Mouse (Mus musculus) stomach, postnatal 0 days (tissue): ENCODE results near the gene Bach2. TPM values are rescaled to one million over a fixed set of nuclear protein-coding genes. Genes with fewer than 3 reads are reported as not detected.

ENCODE experiments used
- ATAC-seq: fragments of 200-750 bp; cut with Nextera tagmentation; 2 replicates; pipeline ENCODE4 v1.8.0; 2017; ENCODE audit not compliant: low FRiP score, low TSS enrichment
- DNase-seq: peaks from one replicate; pipeline ENCODE4 v3.0.0-alpha.2; 2016; ENCODE audit warnings: low spot score
- H3K27ac ChIP-seq: fragments of 300-500 bp; sonication (generic); replicated peaks from 2 replicates; pipeline ENCODE4 v1.5.1; 2014; ENCODE audit warnings: mild to moderate bottlenecking, control low read depth
- H3K27me3 ChIP-seq: fragments of 300-500 bp; sonication (generic); 2 replicates; pipeline ENCODE4 v1.6.1; 2014; ENCODE audit warnings: low read length; ENCODE audit not compliant: control insufficient read depth, insufficient read depth
- H3K36me3 ChIP-seq: fragments of 300-500 bp; sonication (generic); 2 replicates; pipeline ENCODE4 v1.6.1; 2014; ENCODE audit warnings: low read length, mixed read lengths; ENCODE audit not compliant: control insufficient read depth, insufficient read depth
- H3K4me1 ChIP-seq: fragments of 300-500 bp; sonication (generic); replicated peaks from 2 replicates; pipeline ENCODE4 v1.6.1; 2014; ENCODE audit warnings: antibody characterized with exemption; ENCODE audit not compliant: control insufficient read depth, insufficient read depth
- H3K4me2 ChIP-seq: fragments of 300-500 bp; sonication (generic); replicated peaks from 2 replicates; pipeline ENCODE4 v1.6.1; 2014; ENCODE audit warnings: low read depth, mild to moderate bottlenecking, control low read depth, moderate library complexity
- H3K4me3 ChIP-seq: fragments of 300-500 bp; sonication (generic); 2 replicates; pipeline ENCODE4 v1.5.1; 2014; ENCODE audit warnings: low read depth, low read length, control low read depth
- H3K9ac ChIP-seq: fragments of 300-500 bp; sonication (generic); 2 replicates; pipeline ENCODE4 v1.6.1; 2014; ENCODE audit warnings: mild to moderate bottlenecking, low read length, control low read depth, mixed read lengths
- H3K9me3 ChIP-seq: fragments of 300-500 bp; sonication (generic); 2 replicates; pipeline ENCODE4 v1.6.1; 2016; ENCODE audit warnings: low read length; ENCODE audit not compliant: control insufficient read depth
- CTCF ChIP-seq: IDR thresholded peaks from 2 replicates; pipeline ENCODE4 v1.5.1; 2016; ENCODE audit warnings: antibody characterized with exemption, low read depth, mild to moderate bottlenecking, moderate library complexity
- EP300 ChIP-seq: optimal IDR thresholded peaks from 2 replicates; pipeline ENCODE3; 2016; ENCODE audit warnings: antibody characterized with exemption
- WGBS: fragments of 180-500 bp; shearing (Covaris S2); extraction: QIAGEN DNeasy Blood & Tissue Kit; methylation state at CpG from one replicate; pipeline ENCODE4 v1.1.7; 2014; 5-methylcytosine and 5-hydroxymethylcytosine counted together
- polyA plus RNA-seq: library from polyadenylated mRNA; unstranded; fragments of >200 nt; fragmentation: Nextera tagmentation; extraction: Ambion mirVana; gene quantifications from 2 replicates; pipeline ENCODE4 v1.2.1, GENCODE M21; 2015

Gene Bach2
- polyA plus RNA-seq, 1 experiment from 2014 or later, result 1.9 TPM

- Histone ChIP-seq H3K4me3 (peak overlapping the region; percentile 14), H3K4me2 (peak overlapping the region; percentile 56), H3K4me1 (no peaks in the 10 kb centered on the region), H3K27ac (peak overlapping the region; percentile 82), H3K9me3 (no peaks in the 10 kb centered on the region), H3K9ac (peak overlapping the region; percentile 54), H3K36me3 (no peaks in the 10 kb centered on the region), H3K27me3 (no peaks in the 10 kb centered on the region)
- no peak for DNase-seq
- TF ChIP-seq EP300, result no peak
- TF ChIP-seq CTCF, result no peak
- peak; percentile 8; the same call in 1 of the 2 replicates for ATAC-seq
- 7% methylated on average over 16 of the region's 16 CpGs for WGBS
These were observed 11.9 kb downstream of the Bach2 start for GRCm38 (mm10) chr4:32250333-32251004.

- DNase-seq (peak; percentile 43), ATAC-seq (peak; percentile 75)
- no peaks in the 10 kb centered on the region for H3K4me1 ChIP-seq
- no peaks in the 10 kb centered on the region for H3K27me3 ChIP-seq
- H3K36me3 ChIP-seq, result no peaks in the 10 kb centered on the region
- peak overlapping the region; percentile 82 for H3K27ac ChIP-seq
- H3K4me3 ChIP-seq, result peak overlapping the region; percentile 14
- no peak for TF ChIP-seq CTCF
- WGBS, result 12% methylated on average over 8 of the region's 8 CpGs
- H3K9ac ChIP-seq, result peak overlapping the region; percentile 54
- peak overlapping the region; percentile 56 for H3K4me2 ChIP-seq
- H3K9me3 ChIP-seq, result no peaks in the 10 kb centered on the region
These were observed 12.4 kb downstream of the Bach2 start for GRCm38 (mm10) chr4:32251005-32251365.

- DNase-seq (no peak), ATAC-seq (no peak)
- H3K27me3 ChIP-seq, result no peaks in the 10 kb centered on the region
- WGBS, result 84% methylated on average over 15 of the region's 15 CpGs
- H3K9me3 ChIP-seq, result no peaks in the 10 kb centered on the region
- no peak overlapping the region for H3K4me3 ChIP-seq
- TF ChIP-seq CTCF (no peak), EP300 (no peak)
- no peak overlapping the region for H3K4me2 ChIP-seq
- no peak overlapping the region for H3K9ac ChIP-seq
- no peak overlapping the region for H3K27ac ChIP-seq
- no peaks in the 10 kb centered on the region for H3K36me3 ChIP-seq
- no peaks in the 10 kb centered on the region for H3K4me1 ChIP-seq
These were observed 13.5 kb downstream of the Bach2 start for GRCm38 (mm10) chr4:32251946-32252672.

DNA sequence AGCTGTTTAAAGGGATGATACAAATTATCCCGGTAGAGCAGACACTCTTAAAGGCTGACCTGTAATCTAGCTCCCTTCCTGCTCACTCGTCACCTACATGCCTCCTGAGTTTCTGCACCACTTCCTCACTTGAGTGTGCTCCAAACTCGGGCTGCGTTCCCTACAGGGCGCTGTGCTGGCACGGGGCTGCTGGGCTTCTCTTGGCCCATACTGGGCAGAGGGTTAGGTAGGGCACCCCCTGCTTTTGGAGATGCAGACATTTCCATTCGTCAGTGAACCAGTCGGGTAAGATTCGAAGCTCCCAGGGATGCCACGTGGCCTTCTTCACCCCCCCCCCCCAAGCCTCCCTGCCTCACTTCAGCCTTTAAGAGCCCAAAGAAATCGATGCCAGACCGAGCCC is 19.1 kb downstream of the Bach2 start:
- no peak overlapping the region for H3K9ac ChIP-seq
- no peaks in the 10 kb centered on the region for H3K27me3 ChIP-seq
- WGBS, result 68% methylated on average over 12 of the region's 12 CpGs
- DNase-seq (no peak), ATAC-seq (no peak)
- H3K9me3 ChIP-seq, result no peaks in the 10 kb centered on the region
- H3K4me2 ChIP-seq, result no peak overlapping the region
- no peaks in the 10 kb centered on the region for H3K4me1 ChIP-seq
- TF ChIP-seq CTCF, result no peak
- no peak for TF ChIP-seq EP300
- H3K27ac ChIP-seq, result no peak overlapping the region
- no peak overlapping the region for H3K4me3 ChIP-seq
- H3K36me3 ChIP-seq, result no peaks in the 10 kb centered on the region

GRCm38 (mm10) chr4:32258093-32258492 is 19.5 kb downstream of the Bach2 start:
- no peaks in the 10 kb centered on the region for H3K36me3 ChIP-seq
- WGBS, result 87% methylated on average over 13 of the region's 13 CpGs
- H3K4me2 ChIP-seq, result no peak overlapping the region
- H3K4me3 ChIP-seq, result no peak overlapping the region
- no peak overlapping the region for H3K27ac ChIP-seq
- H3K4me1 ChIP-seq, result no peaks in the 10 kb centered on the region
- ATAC-seq (no peak), DNase-seq (no peak)
- no peaks in the 10 kb centered on the region for H3K27me3 ChIP-seq
- no peaks in the 10 kb centered on the region for H3K9me3 ChIP-seq
- TF ChIP-seq CTCF (no peak), EP300 (no peak)
- no peak overlapping the region for H3K9ac ChIP-seq

GRCm38 (mm10) chr4:32258596-32258995 is 20.0 kb downstream of the Bach2 start:
- no peak for TF ChIP-seq CTCF
- TF ChIP-seq EP300, result no peak
- ATAC-seq (no peak), DNase-seq (no peak)
- Histone ChIP-seq H3K4me1 (no peaks in the 10 kb centered on the region), H3K4me2 (no peak overlapping the region), H3K9ac (no peak overlapping the region), H3K27me3 (no peaks in the 10 kb centered on the region), H3K36me3 (no peaks in the 10 kb centered on the region), H3K4me3 (no peak overlapping the region), H3K27ac (no peak overlapping the region), H3K9me3 (no peaks in the 10 kb centered on the region)
- 92% methylated on average over 7 of the region's 7 CpGs for WGBS
